8 mouse cellular contexts compared by ENCODE assay signal in the genomic region with DNA sequence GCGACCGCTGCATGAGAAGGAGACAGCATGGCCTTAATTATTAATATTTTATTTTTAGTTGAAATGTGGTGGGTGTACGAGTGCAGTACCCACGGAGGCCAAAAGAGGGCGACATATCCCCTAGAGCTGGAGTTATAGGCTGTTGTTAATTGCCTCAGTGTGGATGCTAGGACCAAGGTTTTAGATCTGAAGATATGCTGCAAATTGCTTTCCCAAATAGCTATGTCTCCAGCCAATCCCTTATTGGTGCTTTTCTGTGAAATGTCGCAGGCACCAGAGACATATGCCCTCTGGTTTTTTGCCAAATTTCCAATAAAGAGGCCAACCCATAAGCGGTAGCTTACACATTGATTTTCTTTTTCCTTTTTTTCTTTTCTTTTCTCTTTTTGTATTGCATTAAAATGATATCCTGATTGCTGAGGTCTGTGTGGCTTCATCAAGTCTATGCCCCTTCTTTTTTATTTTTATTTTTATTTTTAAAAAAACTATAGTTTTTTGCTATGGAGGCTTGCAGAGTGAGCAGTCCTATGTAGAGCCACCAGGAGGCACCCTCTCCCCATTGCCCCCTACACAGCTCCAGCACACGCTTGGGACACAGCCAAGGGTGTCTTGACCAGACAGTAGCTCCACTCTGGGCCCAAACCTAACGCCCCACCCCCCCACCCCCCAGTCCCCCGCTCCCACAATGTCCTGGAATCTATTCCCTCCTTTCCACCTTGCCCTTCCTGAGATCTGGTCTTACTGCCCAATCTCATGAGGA. TPM values are rescaled to one million over a fixed set of nuclear protein-coding genes. Genes with fewer than 3 reads are reported as not detected.
DNase-seq lines count a peak whose midpoint lies in the region; ATAC-seq lines count a peak whose summit lies in the region.

No protein-coding gene starts in this region.

- H3K4me3 ChIP-seq in heart, embryonic 15.5 days = no peak overlapping the region

- no peak overlapping the region for H3K9ac ChIP-seq in heart, embryonic 15.5 days

- no peaks in the 10 kb centered on the region for H3K9me3 ChIP-seq in heart, embryonic 15.5 days (replicated peaks)

- WGBS in heart, embryonic 15.5 days = 25% methylated on average over 10 of the region's 10 CpGs

- no peak overlapping the region for H3K4me2 ChIP-seq in heart, embryonic 15.5 days

- H3K27ac ChIP-seq in heart, embryonic 15.5 days = no peak overlapping the region

- H3K36me3 ChIP-seq in heart, embryonic 15.5 days = no peaks in the 10 kb centered on the region

- H3K4me1 ChIP-seq in heart, embryonic 15.5 days (replicated peaks) = peaks cover 4% of the 10 kb centered on the region

- peak; percentile 16 to 43 for DNase-seq in CD8-positive naive resting alpha-beta T cell, adult 2 months (ENCODE audit: low read depth in 2 of 2, low spot score in 2 of 2)
- DNase-seq in adrenal gland, adult 18-20 months (ENCODE audit: low spot score in 2 of 2) = peak; percentile 44 to 56
- DNase-seq in embryo, embryonic 10.5 days (ENCODE audit: low spot score) = peak; percentile 79
- DNase-seq in kidney, postnatal 10 days = peak; percentile 84
- DNase-seq in lung, adult 18-20 months = peak; percentile 21 to 24
- DNase-seq in thymus, postnatal 4 days = peak; percentile 71

- peak; percentile 60; the same call in 1 of the 2 replicates for ATAC-seq in heart, embryonic 15.5 days (replicated peaks; ENCODE audit: insufficient number of reproducible peaks, insufficient read depth, low FRiP score, low read depth)
- ATAC-seq in neutrophil, adult 5-6 weeks (ENCODE audit: extremely low read depth, insufficient number of reproducible peaks, low FRiP score, poor library complexity, severe bottlenecking) = peak; percentile 73

- H3K27me3 ChIP-seq in heart, embryonic 15.5 days = no peaks in the 10 kb centered on the region

RNA-seq across cellular contexts. Expression of a gene that starts 38.7 kb away (rescaled TPM):
- total RNA-seq in adrenal gland, adult 18-20 months (2021) = 100 to 1,000 TPM in 1 of 2 experiments, 10 to 100 TPM in 1; 99.5 to 105 TPM
- 39.6 and 42.8 TPM in 2 replicates for polyA plus RNA-seq in heart, embryonic 15.5 days (2015; fragmentation: Nextera tagmentation; extraction: Ambion mirVana)
- total RNA-seq in neutrophil, adult 5-6 weeks (2017) = 253 and 278 TPM in 2 replicates

Comparison
In these comparisons a context has a peak if more than half of its experiments do, and no peak if none do; other contexts are left out.
1. DNase-seq: peak in every context shown above with its lines; median percentile 84 in kidney, postnatal 10 days; 79 in embryo, embryonic 10.5 days; 71 in thymus, postnatal 4 days; 50 in adrenal gland, adult 18-20 months; 30 in CD8-positive naive resting alpha-beta T cell, adult 2 months; 22 in lung, adult 18-20 months.